Mouse (Mus musculus): ENCODE measurements around the gene Faap100.

Faap100 gene

DNA sequence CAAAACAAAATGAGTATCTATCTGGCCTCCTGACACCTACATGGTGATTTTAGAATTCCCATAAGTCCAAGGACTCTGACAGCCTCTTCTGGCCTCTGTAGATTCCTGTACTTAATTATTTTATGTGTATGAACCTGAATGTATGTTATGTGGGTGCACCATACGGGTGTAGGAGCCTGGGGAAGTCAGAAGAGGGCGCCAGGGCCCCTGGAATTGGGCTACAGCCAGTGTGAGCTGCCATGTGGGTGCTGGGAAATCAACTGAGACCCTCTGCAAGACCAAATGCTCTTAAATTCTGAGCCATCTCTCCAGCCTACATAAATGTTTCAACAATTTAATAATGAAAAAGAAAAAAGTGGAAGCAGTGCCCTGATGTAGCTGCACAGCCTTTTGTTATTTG, 41.1 kb downstream of the Faap100 start:
- no peak for DNase-seq (ENCODE audit: extremely low read depth, insufficient read length, low spot score)

DNA sequence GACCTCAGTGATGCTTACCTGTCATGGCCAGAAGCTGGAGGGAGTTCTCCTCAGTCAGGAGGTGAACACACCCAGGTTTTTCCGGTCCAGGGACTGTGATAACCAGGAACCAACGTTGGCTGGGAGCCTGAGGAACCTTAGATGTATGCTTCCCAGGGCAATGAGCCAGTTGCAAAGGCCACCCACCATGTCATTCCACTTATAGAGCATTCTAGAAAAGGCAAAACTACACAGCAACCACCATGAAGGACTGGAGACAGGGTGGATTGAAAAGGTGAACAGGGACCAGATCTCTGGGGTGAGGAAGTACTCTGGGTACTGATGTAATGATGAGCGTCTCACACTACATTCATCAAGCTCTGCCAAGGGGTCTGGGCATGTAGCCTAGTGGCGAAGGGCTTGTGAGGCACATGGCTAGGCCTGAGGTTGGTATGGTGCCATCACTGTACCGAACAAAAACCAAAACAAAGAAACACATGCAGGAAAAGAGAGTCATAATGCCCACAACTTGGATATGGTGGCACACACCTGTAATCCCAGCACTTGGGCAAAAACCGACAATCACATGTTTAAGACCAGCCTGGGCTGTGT, 43.0 kb downstream of the Faap100 start:
- DNase-seq (ENCODE audit: extremely low read depth, insufficient read length, low spot score), result no peak

DNA sequence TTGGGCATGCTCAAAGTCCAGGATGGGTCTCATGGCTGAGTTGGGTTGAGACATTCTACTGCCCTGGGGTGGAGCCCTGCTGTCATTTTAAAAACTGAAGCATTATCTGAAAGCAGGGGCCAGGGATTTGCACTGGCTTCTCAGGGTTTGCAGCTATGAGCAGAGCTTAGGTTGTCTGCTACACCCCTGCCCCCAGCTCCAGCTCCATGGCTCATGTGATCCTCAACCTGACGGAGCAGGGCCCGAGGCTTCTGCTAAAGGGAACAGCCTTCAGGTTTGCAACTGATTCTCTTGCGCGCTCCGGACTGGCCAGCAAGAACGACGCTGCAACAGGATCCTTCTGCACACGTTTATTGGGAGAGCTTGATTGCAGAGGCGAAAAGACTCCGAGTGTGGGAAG, 58.4 kb downstream of the Faap100 start:
- DNase-seq (ENCODE audit: extremely low read depth, insufficient read length, low spot score), result no peak

DNA sequence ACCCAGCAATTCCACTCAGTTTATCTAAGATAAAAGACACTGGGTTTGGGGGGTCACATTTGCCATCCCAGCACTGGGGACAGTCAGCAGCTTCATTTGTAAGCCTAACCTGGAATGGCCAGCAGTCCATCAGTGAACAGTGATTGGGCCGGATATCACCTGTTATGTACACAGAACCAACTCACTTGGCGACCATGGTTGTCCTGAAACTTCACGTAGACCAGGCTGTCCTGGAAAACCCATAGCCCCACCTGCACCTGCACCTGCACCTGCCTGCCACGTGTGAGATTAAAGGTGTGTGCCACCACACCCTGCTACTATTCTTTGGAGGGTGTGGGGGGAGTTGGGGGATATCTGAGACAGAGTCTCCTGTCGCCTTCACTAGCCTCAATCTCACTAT, 59.3 kb downstream of the Faap100 start:
- no peak for DNase-seq (ENCODE audit: extremely low read depth, insufficient read length, low spot score)

Data from 3134 (cell line).